Mouse (Mus musculus): ENCODE measurements around the gene BC051665.

DNA sequence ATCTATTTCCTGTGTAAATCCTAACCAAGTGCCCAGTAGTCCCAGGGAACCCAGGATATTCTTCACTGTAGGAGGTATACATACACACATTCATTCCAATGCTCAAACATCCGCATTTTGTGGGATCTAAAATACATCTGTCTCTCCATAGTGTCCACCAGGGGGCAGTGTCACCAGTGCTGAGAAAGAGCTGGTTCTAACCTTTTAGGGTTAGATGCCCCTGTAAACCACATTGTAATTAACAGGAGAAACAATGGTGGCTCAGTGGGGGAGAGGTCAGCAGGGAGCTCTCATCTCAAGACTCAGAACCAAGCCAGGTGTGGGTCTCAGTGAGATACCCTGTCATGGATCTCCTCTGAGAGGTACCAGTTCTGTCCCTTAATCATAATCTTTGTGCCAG, 39.9 kb downstream of the BC051665 start:
- TF ChIP-seq CTCF (IDR thresholded peaks at IDR 0.05; ENCODE audit: control insufficient read depth, insufficient read depth, low read length) = no peak
- TF ChIP-seq POLR2A (IDR thresholded peaks at IDR 0.05; ENCODE audit: borderline replicate concordance, control insufficient read depth, low read depth, low read length) = no peak
